Comparison of ENCODE assay signal across 7 mouse cellular contexts in the genomic region with DNA sequence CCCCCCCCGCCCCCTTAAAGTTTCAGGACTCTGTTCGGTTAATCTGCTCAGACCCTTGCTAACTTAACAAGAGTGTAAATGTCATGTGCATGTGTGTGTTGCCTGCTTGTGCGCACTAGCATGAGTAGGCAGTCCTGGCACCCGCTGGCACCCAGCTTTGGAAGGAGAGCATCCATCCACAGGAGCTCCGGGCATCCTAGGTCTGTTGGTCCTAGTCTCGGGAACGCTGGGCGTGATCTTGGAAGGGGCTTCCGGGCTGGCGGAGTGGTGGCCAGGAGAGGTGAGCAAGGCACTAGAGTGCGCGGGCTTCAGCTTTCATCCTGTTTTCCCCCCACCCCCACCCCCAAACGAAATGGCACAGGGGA. TPM values are rescaled to one million over a fixed set of nuclear protein-coding genes. Genes with fewer than 3 reads are reported as not detected.
A peak's percentile ranks its signal among the peaks of the same experiment; 100 is the strongest.
DNase-seq lines count a peak whose midpoint lies in the region; ATAC-seq and TF ChIP-seq lines count a peak whose summit lies in the region.

A gene (plus strand): TSS at position 144 of the 365 bp plus-strand sequence.

- no peaks in the 10 kb centered on the region for H3K27me3 ChIP-seq in embryonic facial prominence, embryonic 13.5 days
- no peaks in the 10 kb centered on the region for H3K27me3 ChIP-seq in hindbrain, embryonic 11.5 days (ENCODE audit: control insufficient read depth, insufficient read depth, low read length)
- no peaks in the 10 kb centered on the region for H3K27me3 ChIP-seq in lung, embryonic 16.5 days (ENCODE audit: control insufficient read depth, insufficient read depth, low read depth, low read length)

- H3K4me1 ChIP-seq in ES-E14 (ENCODE audit: control insufficient read depth in 2 of 2, insufficient read depth in 2 of 2, low read length in 2 of 2, poor library complexity in 1 of 2) = peaks cover 8 to 9% of the 10 kb centered on the region in 2 experiments
- peaks cover 21% of the 10 kb centered on the region for H3K4me1 ChIP-seq in embryonic facial prominence, embryonic 13.5 days
- no peaks in the 10 kb centered on the region for H3K4me1 ChIP-seq in hindbrain, embryonic 11.5 days (replicated peaks; ENCODE audit: control insufficient read depth, insufficient read depth, low read length)
- peaks cover 11% of the 10 kb centered on the region for H3K4me1 ChIP-seq in lung, embryonic 16.5 days (replicated peaks; ENCODE audit: control insufficient read depth, insufficient read depth, low read length)

- H3K36me3 ChIP-seq in ES-E14 (ENCODE audit: control insufficient read depth, insufficient read depth, low read length, poor library complexity, severe bottlenecking) = no peaks in the 10 kb centered on the region
- H3K36me3 ChIP-seq in embryonic facial prominence, embryonic 13.5 days = no peaks in the 10 kb centered on the region
- H3K36me3 ChIP-seq in hindbrain, embryonic 11.5 days (ENCODE audit: control insufficient read depth, insufficient read depth, low read length) = no peaks in the 10 kb centered on the region
- H3K36me3 ChIP-seq in lung, embryonic 16.5 days (ENCODE audit: control insufficient read depth, insufficient read depth, low read length) = no peaks in the 10 kb centered on the region

- peak within 1 kb of the TSS; percentile 85 for H3K4me2 ChIP-seq in embryonic facial prominence, embryonic 13.5 days
- peak within 1 kb of the TSS; percentile 90 for H3K4me2 ChIP-seq in hindbrain, embryonic 11.5 days (replicated peaks; ENCODE audit: low read depth, low read length)
- H3K4me2 ChIP-seq in lung, embryonic 16.5 days (ENCODE audit: low read depth, low read length) = peak within 1 kb of the TSS; percentile 97

- H3K9ac ChIP-seq in ES-E14 (ENCODE audit: insufficient read depth, low read depth, low read length, poor library complexity, severe bottlenecking) = peak within 1 kb of the TSS; percentile 85
- H3K9ac ChIP-seq in embryonic facial prominence, embryonic 13.5 days = peak within 1 kb of the TSS; percentile 78
- peak within 1 kb of the TSS; percentile 81 for H3K9ac ChIP-seq in hindbrain, embryonic 11.5 days (ENCODE audit: low read depth, low read length)
- H3K9ac ChIP-seq in lung, embryonic 16.5 days (ENCODE audit: low read length) = peak within 1 kb of the TSS; percentile 78

- in situ Hi-C loops in ES-E14 (cut with MboI; ENCODE audit: low sequenced_read_pairs in 2 of 2, unreplicated experiment in 2 of 2) = no loop called here

- H3K9me3 ChIP-seq in ES-E14 (ENCODE audit: control insufficient read depth, insufficient read depth, low read depth, low read length) = no peaks in the 10 kb centered on the region
- H3K9me3 ChIP-seq in embryonic facial prominence, embryonic 13.5 days = no peaks in the 10 kb centered on the region
- no peaks in the 10 kb centered on the region for H3K9me3 ChIP-seq in hindbrain, embryonic 11.5 days (ENCODE audit: control insufficient read depth, low read length)
- no peaks in the 10 kb centered on the region for H3K9me3 ChIP-seq in lung, embryonic 16.5 days (ENCODE audit: control insufficient read depth, low read length)

- H3K27ac ChIP-seq in ES-E14 (ENCODE audit: insufficient read depth, low read depth, low read length, poor library complexity, severe bottlenecking) = peak within 1 kb of the TSS; percentile 91
- peak within 1 kb of the TSS; percentile 96 for H3K27ac ChIP-seq in embryonic facial prominence, embryonic 13.5 days
- H3K27ac ChIP-seq in hindbrain, embryonic 11.5 days (ENCODE audit: low read depth, low read length) = peak within 1 kb of the TSS; percentile 90
- H3K27ac ChIP-seq in lung, embryonic 16.5 days (ENCODE audit: low read length) = peak within 1 kb of the TSS; percentile 91

- peak; percentile 31 for DNase-seq in ES-E14 (ENCODE audit: low read depth, low spot score)
- peak; percentile 40 for DNase-seq in adrenal gland, adult 8-10 months
- peak; percentile 73 for DNase-seq in hindbrain, embryonic 11.5 days (ENCODE audit: low spot score)
- DNase-seq in layer of hippocampus, postnatal 10 days (ENCODE audit: low spot score in 2 of 2) = no peak
- peak; percentile 37 for DNase-seq in ovary, postnatal 36 days (ENCODE audit: low spot score)

- under 1% methylated on average over 13 of the region's 13 CpGs for WGBS in embryonic facial prominence, embryonic 13.5 days
- under 1% methylated on average over 13 of the region's 13 CpGs for WGBS in hindbrain, embryonic 11.5 days
- 0% methylated on average over 13 of the region's 13 CpGs for WGBS in lung, embryonic 16.5 days

- peak within 1 kb of the TSS; percentile 81 to 85 for H3K4me3 ChIP-seq in ES-E14 (ENCODE audit: insufficient read depth in 1 of 2, low read depth in 1 of 2, low read length in 2 of 2, poor library complexity in 1 of 2, severe bottlenecking in 1 of 2)
- peak within 1 kb of the TSS; percentile 65 for H3K4me3 ChIP-seq in embryonic facial prominence, embryonic 13.5 days
- peak within 1 kb of the TSS; percentile 68 for H3K4me3 ChIP-seq in hindbrain, embryonic 11.5 days (ENCODE audit: low read depth, low read length)
- peak within 1 kb of the TSS; percentile 65 for H3K4me3 ChIP-seq in lung, embryonic 16.5 days (ENCODE audit: low read length)

- ATAC-seq in embryonic facial prominence, embryonic 13.5 days (ENCODE audit: insufficient number of reproducible peaks, insufficient read depth, low FRiP score, low TSS enrichment, low read depth) = peak; percentile 57
- ATAC-seq in hindbrain, embryonic 11.5 days (ENCODE audit: low FRiP score) = peak; percentile 72
- ATAC-seq in lung, embryonic 16.5 days (ENCODE audit: low read depth) = peak; percentile 66

TF ChIP-seq in ES-E14, 5 proteins besides CTCF, POLR2A, EP300 and RAD21:
- TF ChIP-seq HCFC1 (IDR thresholded peaks at IDR 0.05; ENCODE audit: borderline replicate concordance, insufficient read depth, low read length) (no peak), ZNF384 (IDR thresholded peaks at IDR 0.05; ENCODE audit: low read depth, low read length) (no peak), CHD2 (IDR thresholded peaks at IDR 0.05; ENCODE audit: low read depth, low read length) (no peak), ZC3H11A (IDR thresholded peaks at IDR 0.05; ENCODE audit: borderline replicate concordance, low read depth, low read length) (no peak), MAFK (IDR thresholded peaks at IDR 0.05; ENCODE audit: insufficient read depth, low read depth, low read length) (no peak)
TF ChIP-seq in ES-E14: peak in this region for 0.

RNA-seq across cellular contexts. Expression of the gene that starts here (rescaled TPM):
- 45.7 and 92.8 TPM in 2 replicates for total RNA-seq in ES-E14 (2012; rRNA removed)
- total RNA-seq in adrenal gland, adult 8-10 months (2022) = 100 to 1,000 TPM in 2 of 4 experiments, 10 to 100 TPM in 2; 40.1 to 106 (median 76.9) TPM
- 39.9 and 43.9 TPM in 2 replicates for polyA plus RNA-seq in embryonic facial prominence, embryonic 13.5 days (2015; fragmentation: Nextera tagmentation; extraction: Ambion mirVana)
- polyA plus RNA-seq in hindbrain, embryonic 11.5 days (2014; fragmentation: Nextera tagmentation; extraction: Ambion mirVana) = 23.9 and 28.5 TPM in 2 replicates
- 10 to 100 TPM; 62.8 to 65.0 TPM for total RNA-seq in layer of hippocampus, postnatal 10 days (2021)
- polyA plus RNA-seq in lung, embryonic 16.5 days (2015; fragmentation: Nextera tagmentation; extraction: Ambion mirVana) = 39.6 and 42.1 TPM in 2 replicates

Comparison
In these comparisons a context has a peak if more than half of its experiments do, and no peak if none do; other contexts are left out.
1. DNase-seq: peak in ES-E14 (single experiment), adrenal gland, adult 8-10 months (single experiment), hindbrain, embryonic 11.5 days (single experiment) and ovary, postnatal 36 days (single experiment); none in layer of hippocampus, postnatal 10 days (0 of 2).
2. Peak in every context shown above with its lines, with median percentiles within 50 percentile points of each other: H3K27ac ChIP-seq, H3K4me3 ChIP-seq, H3K9ac ChIP-seq, ATAC-seq and H3K4me2 ChIP-seq.